Mouse (Mus musculus) T-helper 17 cell (primary cell): ENCODE measurements at regions not wholly inside any gene's neighbourhood (a gene's known extent, or its start where the extent isn't known, plus 50 kb on each side); places are given as distances from the start of the nearest gene placed in this dataset.

Source experiments
- in situ Hi-C, 2 experiments: fragments of 300-600 bp; cut with MboI, MseI; formaldehyde crosslinking; loops; 1 replicate in 1 of 2; 2 replicates in 1 of 2; pipeline ENCODE4 v1.15.1; 2025; ENCODE audit warnings: high pct_unique_total_duplicates in 2 of 2

DNA sequence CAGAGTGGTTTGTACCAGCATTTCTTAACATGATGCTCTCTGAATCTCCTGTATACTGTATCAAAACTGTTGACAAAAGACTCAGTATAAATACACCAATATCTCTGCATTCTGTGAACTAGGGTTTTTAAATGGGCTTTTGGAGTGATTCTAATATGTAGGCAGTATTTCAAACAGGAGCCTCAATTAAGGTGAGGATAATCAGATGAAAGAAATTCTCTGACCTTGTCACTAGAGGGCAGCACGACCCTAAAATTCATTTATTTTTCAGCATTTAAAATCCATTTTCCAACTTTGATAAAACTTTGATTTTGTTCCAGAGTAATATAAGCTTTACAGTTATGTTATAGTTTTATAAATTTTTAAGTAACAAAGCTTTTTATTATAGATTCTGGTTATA, 114.5 kb downstream of the Rfx6 start:
- in situ Hi-C loops: loop anchor here (25.0 kb wide), 1 partner anchor 520 kb away; no protein-coding TSS in a partner anchor

DNA sequence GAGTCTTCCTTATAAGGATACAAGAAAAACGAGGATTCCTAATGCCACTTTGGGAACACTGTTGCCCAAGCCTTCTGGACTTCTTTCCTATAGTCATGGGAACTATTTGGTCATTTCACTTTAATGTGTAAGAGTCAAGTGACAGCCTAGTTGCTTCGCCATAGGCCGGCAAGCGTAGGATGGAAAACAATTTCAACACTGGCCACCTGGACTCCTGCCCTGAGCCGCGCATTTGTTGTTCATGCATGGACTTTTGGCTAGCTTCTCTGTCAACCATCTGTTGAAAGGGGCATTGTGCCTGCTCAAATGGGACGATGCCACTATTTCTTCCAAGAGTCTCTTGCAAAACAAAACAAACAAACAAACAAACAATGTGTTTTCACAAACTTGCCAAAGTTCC, 116.3 kb downstream of the Rfx6 start:
- in situ Hi-C loops: loop anchor here (25.0 kb wide), 1 partner anchor 518 kb away; no protein-coding TSS in a partner anchor

DNA sequence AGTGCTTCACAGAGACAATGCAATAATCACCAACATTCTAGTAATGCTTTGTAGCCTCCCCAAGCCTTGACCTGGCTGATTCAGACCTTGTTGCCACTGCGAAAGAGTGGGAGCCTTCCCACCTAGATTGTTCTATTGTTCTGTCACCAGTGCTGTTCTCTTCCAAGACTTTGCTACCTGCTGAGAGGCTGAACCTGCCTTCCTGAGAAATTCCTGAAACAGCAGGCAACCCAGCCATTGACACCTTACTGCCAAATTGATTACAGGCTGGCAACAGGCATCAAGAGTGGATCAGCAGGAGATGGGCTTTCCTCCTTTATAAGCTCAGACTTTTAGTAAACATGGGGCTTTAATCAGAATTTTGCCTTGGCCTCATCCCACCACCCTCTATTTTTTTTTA, 139.1 kb downstream of the Rfx6 start:
- in situ Hi-C loops: no loop called here

DNA sequence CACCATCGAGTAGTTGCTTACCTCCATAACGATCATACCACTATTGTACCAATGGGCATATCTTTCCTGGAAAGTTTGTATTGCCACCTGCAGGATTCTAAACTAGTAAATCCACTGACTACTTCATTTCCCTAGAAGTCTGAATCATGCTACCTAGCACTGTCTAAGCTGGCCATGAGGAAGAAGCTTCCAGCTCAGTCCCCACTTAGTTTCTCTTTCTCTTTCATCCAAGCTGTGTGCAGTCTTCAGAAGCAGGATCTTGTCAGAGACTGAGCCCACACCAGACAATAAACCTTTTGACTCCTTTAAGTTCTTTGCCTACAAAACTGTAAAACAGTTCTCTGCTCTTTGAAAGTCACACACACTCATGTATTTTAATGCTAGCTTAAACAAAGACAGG, 146.3 kb downstream of the Rfx6 start:
- in situ Hi-C loops: no loop called here

- in situ Hi-C loops: no loop called here
Observed at GRCm38 (mm10) chr10:51826431-51826964, 148.9 kb downstream of the Rfx6 start.

- in situ Hi-C loops: no loop called here
Observed at GRCm38 (mm10) chr10:51832459-51832858, 154.9 kb downstream of the Rfx6 start.

DNA sequence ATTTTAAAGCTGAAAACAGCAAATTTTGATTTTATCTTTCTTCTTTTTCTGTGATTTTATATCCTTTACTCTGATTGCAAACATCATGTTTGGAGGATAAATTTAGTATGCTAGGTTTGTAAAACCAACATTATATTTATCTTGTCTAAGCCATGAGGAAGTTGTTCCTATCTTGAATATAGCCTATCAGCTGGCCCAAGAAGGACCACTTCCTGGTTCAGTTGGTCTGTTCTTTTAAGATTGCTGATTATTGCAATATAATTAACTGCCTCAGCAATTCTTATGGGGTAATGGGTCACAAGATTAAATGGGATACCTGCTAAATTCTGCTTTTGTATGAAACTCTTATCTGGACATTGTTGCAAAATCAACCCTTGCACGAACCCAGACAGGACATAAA, 165.5 kb downstream of the Rfx6 start:
- in situ Hi-C loops: no loop called here

GRCm38 (mm10) chr10:51846287-51846686, 168.7 kb downstream of the Rfx6 start:
- in situ Hi-C loops: no loop called here

DNA sequence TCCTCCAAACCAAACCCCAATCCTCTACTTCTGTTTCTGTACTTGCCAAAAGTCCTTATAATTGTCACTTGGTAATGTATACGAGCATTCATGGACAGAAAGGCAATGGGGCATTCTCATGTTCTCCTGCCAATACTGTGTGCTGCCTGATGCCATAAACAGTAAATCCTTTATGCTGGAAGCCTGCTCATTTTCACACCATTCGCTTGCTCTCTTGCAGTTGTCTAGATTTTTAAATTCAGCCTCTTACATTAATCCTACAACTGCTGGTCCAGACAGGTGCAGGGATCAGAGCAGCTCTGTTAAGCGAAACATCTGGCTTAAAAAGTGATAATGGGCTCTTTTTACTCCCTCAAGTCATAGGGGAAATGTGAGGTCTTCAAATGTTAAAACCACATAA, 152.9 kb upstream of the Vgll2 start:
- in situ Hi-C loops: no loop called here

DNA sequence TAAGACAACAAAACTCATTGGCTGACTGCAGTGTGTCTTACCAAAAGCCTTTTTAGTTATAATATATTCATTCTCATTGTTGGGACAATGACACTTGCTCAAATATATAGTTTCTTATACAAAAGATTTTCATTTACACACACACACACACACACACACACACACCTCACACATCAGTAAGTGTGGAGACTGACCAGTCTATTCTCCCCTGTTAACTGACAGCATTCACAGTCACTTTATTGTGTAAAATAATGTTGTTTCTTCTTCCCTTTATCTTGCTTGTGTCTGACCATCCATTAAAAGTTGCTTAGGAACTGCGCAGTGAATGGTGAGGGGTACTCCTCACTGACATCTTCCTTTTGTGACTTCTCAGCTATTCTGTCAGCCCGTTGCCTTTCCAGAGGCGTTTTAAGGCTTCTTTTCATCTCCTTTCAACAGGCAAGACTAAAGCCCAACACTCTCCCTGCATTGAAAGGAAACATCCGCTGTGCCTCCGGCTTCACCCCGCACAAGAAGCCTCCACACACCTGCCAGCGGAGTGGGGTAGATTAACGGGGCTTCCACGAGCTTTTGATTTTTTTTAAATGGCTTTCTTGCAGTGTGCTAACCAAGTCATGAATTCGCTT, 111.1 kb upstream of the Vgll2 start:
- in situ Hi-C loops: no loop called here

DNA sequence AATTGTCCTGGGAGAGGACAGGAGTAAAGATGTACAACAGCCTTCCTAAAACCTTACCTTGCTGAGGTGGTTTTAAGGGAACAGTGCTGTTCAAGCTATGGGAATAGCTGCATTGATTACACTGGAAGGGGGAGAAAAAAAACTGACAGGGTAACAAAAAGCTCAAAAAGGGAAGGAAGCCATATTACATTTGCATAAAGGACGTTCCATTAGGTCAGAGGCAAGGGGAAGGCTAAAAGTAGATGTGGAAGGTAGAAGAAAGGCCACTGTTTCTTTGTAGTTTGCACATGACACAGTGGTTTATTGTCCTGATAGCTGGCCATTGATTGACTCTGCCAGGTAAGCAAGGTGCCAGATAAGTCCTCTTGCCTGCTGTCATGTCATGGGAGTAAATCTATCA, 110.2 kb upstream of the Vgll2 start:
- in situ Hi-C loops: no loop called here

GRCm38 (mm10) chr10:51926644-51927043, 95.7 kb upstream of the Vgll2 start:
- in situ Hi-C loops: no loop called here

- in situ Hi-C loops: no loop called here
Observed at GRCm38 (mm10) chr10:51929341-51929740, 93.0 kb upstream of the Vgll2 start.

DNA sequence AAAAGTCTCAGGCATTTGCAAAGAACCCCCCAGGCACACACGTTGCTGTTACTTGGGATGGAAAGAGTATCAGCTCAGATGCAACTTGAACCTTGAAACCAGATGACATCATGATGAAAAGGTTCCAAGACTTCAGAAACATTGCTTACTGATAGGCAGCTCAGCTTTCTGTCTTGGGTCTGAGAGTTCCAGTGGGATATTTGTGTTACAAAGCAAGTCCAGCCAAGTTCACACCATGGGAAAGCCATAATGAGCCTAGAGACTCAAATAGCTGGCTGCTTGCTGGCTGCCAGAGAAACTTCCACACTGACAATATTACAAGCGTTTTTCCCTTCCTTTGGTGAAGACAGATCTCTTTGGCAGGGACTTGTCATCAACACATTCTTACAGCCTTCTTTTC, 92.0 kb upstream of the Vgll2 start:
- in situ Hi-C loops: loop anchor here in 1 of 2 experiments (5.0 kb wide), 1 partner anchor 78 kb away; no protein-coding TSS in a partner anchor

- in situ Hi-C loops: loop anchor here in 1 of 2 experiments (5.0 kb wide), 1 partner anchor 78 kb away; no protein-coding TSS in a partner anchor
Observed at GRCm38 (mm10) chr10:51930696-51931095, 91.6 kb upstream of the Vgll2 start.

DNA sequence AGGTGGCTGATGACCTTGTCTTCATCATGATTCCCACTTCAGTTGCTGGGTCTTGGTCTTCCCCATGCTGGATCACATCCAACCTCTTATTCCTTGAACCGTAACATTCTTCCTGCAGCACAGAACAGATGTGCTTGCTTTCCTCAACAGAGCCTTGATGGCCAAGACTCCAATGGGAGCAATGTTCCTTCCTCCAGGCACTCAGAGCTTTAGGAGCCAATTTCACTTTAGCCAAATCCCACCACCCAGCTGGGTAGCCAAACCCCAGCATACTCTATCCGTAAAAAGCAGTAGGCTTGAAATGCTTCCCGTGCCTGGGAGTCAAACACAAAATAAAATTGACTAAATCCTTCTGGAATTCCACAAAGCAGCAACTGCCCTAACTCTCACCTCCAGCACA, 86.8 kb upstream of the Vgll2 start:
- in situ Hi-C loops: no loop called here

GRCm38 (mm10) chr10:51941192-51941591, 81.1 kb upstream of the Vgll2 start:
- in situ Hi-C loops: no loop called here

DNA sequence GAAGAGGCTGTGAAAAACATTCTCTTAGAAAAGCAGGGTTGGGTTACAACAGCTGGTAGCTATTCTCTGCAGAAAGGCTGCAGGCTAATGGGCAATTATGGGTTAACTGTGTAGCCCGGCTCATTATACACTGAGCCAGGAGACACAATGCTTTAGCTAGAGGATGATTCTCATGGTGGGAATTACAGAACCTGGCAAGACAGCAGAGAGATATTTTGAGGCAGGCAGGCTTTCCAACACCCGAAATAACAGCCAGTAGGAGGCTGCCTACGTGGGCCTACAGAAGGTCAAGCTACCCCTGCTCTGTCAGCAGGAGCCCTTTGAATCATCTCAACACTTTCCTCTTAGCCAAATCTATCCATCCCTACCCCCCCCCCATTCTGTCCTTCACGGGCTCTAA, 76.6 kb upstream of the Vgll2 start:
- in situ Hi-C loops: no loop called here

DNA sequence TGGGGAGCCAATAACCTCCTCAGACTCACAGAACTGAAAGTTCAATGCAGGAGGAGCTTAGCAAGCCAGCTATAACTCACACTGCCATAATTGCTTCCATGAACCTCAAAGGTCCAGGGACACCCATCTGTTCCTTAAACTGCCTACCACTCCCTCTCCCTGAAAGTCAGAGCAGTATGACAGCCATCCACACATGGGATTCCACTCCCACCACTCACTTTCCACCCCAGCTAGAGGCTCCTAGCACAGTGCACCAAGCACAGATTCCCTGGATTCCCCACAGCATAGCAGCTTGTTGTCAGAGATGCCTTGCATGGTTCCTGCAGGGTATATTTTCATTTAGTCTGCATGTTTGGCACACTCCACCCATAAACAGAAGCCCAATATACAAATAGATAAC, 76.1 kb upstream of the Vgll2 start:
- in situ Hi-C loops: no loop called here

DNA sequence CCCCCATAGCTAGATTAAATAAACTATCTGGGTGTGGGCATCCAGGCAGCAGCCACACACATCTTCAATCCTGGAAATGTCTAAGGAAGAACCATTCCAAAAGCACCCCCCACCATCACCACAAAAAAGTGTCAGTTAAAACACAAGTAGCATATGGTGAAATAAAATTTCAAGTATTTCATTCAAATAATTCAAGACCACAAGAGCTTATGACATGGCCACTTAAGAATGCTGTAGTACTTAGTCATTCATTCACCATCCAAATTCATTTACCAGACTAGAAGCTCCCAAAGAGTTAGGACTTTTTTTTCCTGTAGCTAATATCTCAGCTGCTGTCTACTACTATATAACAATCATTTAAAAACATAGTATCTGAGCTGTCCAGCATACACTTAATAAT, 75.4 kb upstream of the Vgll2 start:
- in situ Hi-C loops: no loop called here

- in situ Hi-C loops: no loop called here
Observed at GRCm38 (mm10) chr10:51950016-51950415, 72.3 kb upstream of the Vgll2 start.

DNA sequence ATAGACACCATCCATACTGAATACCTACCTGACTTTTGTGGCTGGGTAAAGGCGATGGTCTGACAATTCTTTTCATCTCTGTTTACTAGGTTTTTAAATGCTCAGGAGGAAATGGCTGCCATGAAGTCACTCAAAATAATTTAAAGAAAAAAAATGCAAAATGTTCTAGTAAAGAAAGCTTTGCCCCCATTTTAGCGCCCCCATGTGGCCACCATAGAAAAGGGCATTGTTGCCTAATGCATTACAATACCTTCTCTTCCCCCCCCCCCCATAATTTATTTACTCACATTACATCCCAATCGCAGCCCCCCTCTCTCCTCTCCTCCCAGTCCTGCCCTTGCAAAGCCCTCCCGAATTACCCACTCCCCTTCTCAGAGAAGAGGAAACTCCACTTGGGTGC, 70.3 kb upstream of the Vgll2 start:
- in situ Hi-C loops: no loop called here

GRCm38 (mm10) chr10:51956493-51956892, 65.8 kb upstream of the Vgll2 start:
- in situ Hi-C loops: no loop called here

GRCm38 (mm10) chr10:51961497-51961896, 60.8 kb upstream of the Vgll2 start:
- in situ Hi-C loops: no loop called here
